Mouse (Mus musculus) liver, postnatal 0 days (tissue): ENCODE measurements at regions not wholly inside any gene's neighbourhood (a gene's known extent, or its start where the extent isn't known, plus 50 kb on each side); places are given as distances from the start of the nearest gene placed in this dataset.

ENCODE experiments used
- CTCF ChIP-seq: sonication (generic); IDR thresholded peaks from 2 replicates; pipeline ENCODE4 v1.5.1; 2016; ENCODE audit warnings: antibody characterized with exemption, low read depth
- EP300 ChIP-seq: IDR thresholded peaks from 2 replicates; pipeline ENCODE4 v1.6.1; 2016; ENCODE audit warnings: antibody characterized with exemption, low read depth, mild to moderate bottlenecking

DNA sequence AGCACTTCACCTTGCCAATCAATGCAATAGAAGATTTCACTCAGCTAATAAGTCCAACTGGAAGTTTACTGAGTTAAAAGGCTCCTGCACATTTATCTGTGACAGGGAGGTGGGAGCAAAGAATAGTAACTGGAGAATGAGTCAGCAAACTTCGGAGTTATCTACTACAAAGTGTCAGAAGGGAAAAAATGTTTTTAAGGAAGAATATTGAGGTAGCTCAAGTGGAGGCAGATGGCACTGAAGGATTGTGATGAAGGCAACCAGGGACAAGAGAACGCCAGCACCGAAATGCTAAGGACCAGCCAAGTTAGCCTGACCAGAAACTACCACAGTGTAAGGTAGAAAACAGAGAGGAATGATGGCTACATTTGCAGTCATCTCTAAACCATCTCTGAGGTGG is 348.2 kb downstream of the Synb start:
- no peak for TF ChIP-seq CTCF
- TF ChIP-seq EP300, result no peak
